ENCODE assay signal across 22 mouse cellular contexts in genomic region chr14:48055861-48056260, GRCm38 (mm10).
"Had no signal": no experiment of that assay in that cellular context is flagged by ENCODE, and none has a peak within 500 bp of the region (broad histone marks: within the 10 kb centered on the region; RNA-seq: fewer than 3 reads in every experiment).

No protein-coding gene starts in this region.

- H3K4me3 ChIP-seq: gastrocnemius, adult 2 months; heart, adult 2 months; heart, embryonic 13.5 days; heart, embryonic 15.5 days; intestine, embryonic 15.5 days; limb, embryonic 12.5 days; liver, embryonic 13.5 days; liver, embryonic 15.5 days had no signal

- H3K9me3 ChIP-seq: heart, embryonic 13.5 days; heart, embryonic 15.5 days; intestine, embryonic 15.5 days; liver, embryonic 13.5 days; liver, embryonic 15.5 days had no signal

- H3K27me3 ChIP-seq: heart, embryonic 15.5 days; intestine, embryonic 15.5 days; limb, embryonic 12.5 days; liver, embryonic 13.5 days; liver, embryonic 15.5 days had no signal

- DNase-seq: gastrocnemius, adult 2 months; gastrocnemius, postnatal 10 days; gastrocnemius, postnatal 25 days; heart, postnatal 4 days; kidney, adult 18-20 months; kidney, adult 8-10 months; kidney, postnatal 10 days; kidney, postnatal 25 days; layer of hippocampus, adult 9-11 months; layer of hippocampus, postnatal 36 days; left cerebral cortex, postnatal 4 days; liver; liver, embryonic 13.5 days had no signal

- H3K4me1 ChIP-seq: heart, embryonic 15.5 days; intestine, embryonic 15.5 days; liver, embryonic 13.5 days; liver, embryonic 15.5 days had no signal

- ATAC-seq: hindbrain, embryonic 16.5 days; inflammation-experienced regulatory T-cells, adult 6 months; intestine, embryonic 15.5 days; intestine, postnatal 0 days had no signal

- H3K36me3 ChIP-seq: heart, embryonic 13.5 days; heart, embryonic 15.5 days; intestine, embryonic 15.5 days; limb, embryonic 12.5 days; liver, embryonic 13.5 days; liver, embryonic 15.5 days had no signal
